Comparison of ENCODE assay signal across 18 mouse cellular contexts in the genomic region with DNA sequence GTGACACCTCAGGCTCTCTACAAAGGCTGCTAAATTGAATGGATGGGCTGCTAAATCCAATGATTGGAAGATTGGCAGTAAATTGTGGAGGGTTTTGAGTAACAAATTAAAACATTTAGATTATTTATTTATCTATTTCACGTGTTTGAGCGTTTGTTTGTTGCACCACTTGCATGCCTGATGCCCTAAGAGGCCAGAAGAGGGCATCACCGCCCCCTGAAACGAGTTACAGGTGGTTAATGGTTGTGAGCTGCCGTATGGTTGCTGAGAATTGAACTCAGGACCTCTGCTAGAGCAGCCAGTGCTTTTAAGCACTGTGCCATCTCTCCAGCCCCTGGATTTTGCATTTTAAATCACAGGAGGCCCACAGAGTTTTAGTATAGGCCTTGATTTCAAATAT. TPM values are rescaled to one million over a fixed set of nuclear protein-coding genes. Genes with fewer than 3 reads are reported as not detected.
DNase-seq lines count a peak whose midpoint lies in the region; ATAC-seq and TF ChIP-seq lines count a peak whose summit lies in the region.
"Had no signal": no experiment of that assay in that cellular context is flagged by ENCODE, and none has a peak within 500 bp of the region (broad histone marks: within the 10 kb centered on the region; RNA-seq: fewer than 3 reads in every experiment).

No protein-coding gene starts in this region.

- H3K4me2 ChIP-seq in lung, embryonic 14.5 days = no peak overlapping the region
- H3K4me2 ChIP-seq in stomach, postnatal 0 days (replicated peaks; ENCODE audit: low read depth) = no peak overlapping the region
- H3K4me2 ChIP-seq: embryonic facial prominence, embryonic 12.5 days; heart, embryonic 13.5 days; liver, embryonic 15.5 days; midbrain, embryonic 13.5 days had no signal

- intact Hi-C loops in heart, adult 2 months (cut with DNase I) = no loop called here

- peaks cover 1% of the 10 kb centered on the region for H3K4me1 ChIP-seq in heart, adult 2 months (ENCODE audit: control insufficient read depth, insufficient read depth, low read length)
- H3K4me1 ChIP-seq in lung, embryonic 14.5 days (ENCODE audit: insufficient read depth) = no peaks in the 10 kb centered on the region
- no peaks in the 10 kb centered on the region for H3K4me1 ChIP-seq in ES-E14 (ENCODE audit: control insufficient read depth in 2 of 2, insufficient read depth in 2 of 2, low read length in 2 of 2, poor library complexity in 1 of 2)
- H3K4me1 ChIP-seq in stomach, postnatal 0 days (replicated peaks; ENCODE audit: control insufficient read depth, insufficient read depth) = no peaks in the 10 kb centered on the region
- H3K4me1 ChIP-seq: embryonic facial prominence, embryonic 12.5 days; heart, embryonic 13.5 days; liver, embryonic 15.5 days had no signal

- ATAC-seq in lung, embryonic 14.5 days (ENCODE audit: insufficient read depth) = no peak
- no peak for ATAC-seq in stomach, postnatal 0 days (ENCODE audit: low FRiP score, low TSS enrichment)
- ATAC-seq: CD4-positive, CD25-positive, alpha-beta regulatory T cell, adult 4 months; midbrain, embryonic 13.5 days; Patski had no signal

- no peak overlapping the region for H3K27ac ChIP-seq in heart, adult 2 months
- H3K27ac ChIP-seq in lung, embryonic 14.5 days (ENCODE audit: low read depth) = no peak overlapping the region
- no peak overlapping the region for H3K27ac ChIP-seq in ES-E14 (ENCODE audit: insufficient read depth, low read depth, low read length, poor library complexity, severe bottlenecking)
- no peak overlapping the region for H3K27ac ChIP-seq in stomach, postnatal 0 days (replicated peaks)
- H3K27ac ChIP-seq: embryonic facial prominence, embryonic 12.5 days; heart, embryonic 13.5 days; liver, embryonic 15.5 days; macrophage; midbrain, embryonic 13.5 days had no signal

- TF ChIP-seq POLR2A in heart, adult 2 months (IDR thresholded peaks at IDR 0.05; ENCODE audit: insufficient read depth, low read depth, low read length) = no peak

- no peak for TF ChIP-seq EP300 in heart, adult 2 months (IDR thresholded peaks at IDR 0.05; ENCODE audit: insufficient read depth, low read depth, low read length)
- TF ChIP-seq EP300 in stomach, postnatal 0 days (optimal IDR thresholded peaks at IDR 0.05) = no peak

- in situ Hi-C loops in ES-E14 (cut with MboI; ENCODE audit: low sequenced_read_pairs in 2 of 2, unreplicated experiment in 2 of 2) = no loop called here

- TF ChIP-seq CTCF in heart, adult 2 months (IDR thresholded peaks at IDR 0.05) = peak; percentile 36
- peak; percentile 22; the same call in 1 of the 2 replicates for TF ChIP-seq CTCF in lung, embryonic 14.5 days (IDR thresholded peaks at IDR 0.05; ENCODE audit: low read depth)
- peak; percentile 24; the same call in 1 of the 2 replicates for TF ChIP-seq CTCF in stomach, postnatal 0 days (IDR thresholded peaks at IDR 0.05; ENCODE audit: low read depth)

- H3K9me3 ChIP-seq in lung, embryonic 14.5 days (ENCODE audit: low read depth, low read length) = no peaks in the 10 kb centered on the region
- no peaks in the 10 kb centered on the region for H3K9me3 ChIP-seq in ES-E14 (ENCODE audit: control insufficient read depth, insufficient read depth, low read depth, low read length)
- no peaks in the 10 kb centered on the region for H3K9me3 ChIP-seq in stomach, postnatal 0 days (ENCODE audit: control insufficient read depth, low read length)
- H3K9me3 ChIP-seq: embryonic facial prominence, embryonic 12.5 days; heart, embryonic 13.5 days; liver, embryonic 15.5 days; midbrain, embryonic 13.5 days had no signal

- H3K4me3 ChIP-seq in heart, adult 2 months = no peak overlapping the region
- no peak overlapping the region for H3K4me3 ChIP-seq in lung, embryonic 14.5 days (ENCODE audit: low read depth, low read length)
- H3K4me3 ChIP-seq in ES-E14 (ENCODE audit: insufficient read depth in 1 of 2, low read depth in 1 of 2, low read length in 2 of 2, poor library complexity in 1 of 2, severe bottlenecking in 1 of 2) = no peak overlapping the region
- H3K4me3 ChIP-seq in stomach, postnatal 0 days (ENCODE audit: low read depth, low read length) = no peak overlapping the region
- H3K4me3 ChIP-seq: embryonic facial prominence, embryonic 12.5 days; heart, embryonic 13.5 days; liver, embryonic 15.5 days; midbrain, embryonic 13.5 days had no signal

- no peak for DNase-seq in heart, adult 2 months
- no peak for DNase-seq in heart, postnatal 4 days
- DNase-seq in lung, embryonic 14.5 days = no peak
- DNase-seq in lung, adult 18-20 months = no peak
- no peak for DNase-seq in ES-E14 (ENCODE audit: low read depth, low spot score)
- DNase-seq in stomach, postnatal 0 days (ENCODE audit: low spot score) = no peak
- no peak for DNase-seq in thymus, postnatal 14 days
- DNase-seq: gastrocnemius, postnatal 25 days; kidney, postnatal 25 days; right cerebral cortex, postnatal 14 days had no signal

- 71% methylated on average over 5 of the region's 5 CpGs for WGBS in heart, adult 2 months
- 46% methylated on average over 5 of the region's 5 CpGs for WGBS in lung, embryonic 14.5 days
- WGBS in stomach, postnatal 0 days = 53% methylated on average over 5 of the region's 5 CpGs

- H3K27me3 ChIP-seq in heart, adult 2 months (ENCODE audit: control insufficient read depth, insufficient read depth, low read length) = no peaks in the 10 kb centered on the region
- H3K27me3 ChIP-seq in lung, embryonic 14.5 days (ENCODE audit: insufficient read depth, low read length) = peaks cover 30% of the 10 kb centered on the region
- H3K27me3 ChIP-seq in stomach, postnatal 0 days (ENCODE audit: control insufficient read depth, insufficient read depth, low read length) = no peaks in the 10 kb centered on the region
- H3K27me3 ChIP-seq: Patski had no signal

- no peaks in the 10 kb centered on the region for H3K36me3 ChIP-seq in heart, adult 2 months (ENCODE audit: control insufficient read depth, insufficient read depth, low read length)
- H3K36me3 ChIP-seq in lung, embryonic 14.5 days (ENCODE audit: insufficient read depth) = no peaks in the 10 kb centered on the region
- H3K36me3 ChIP-seq in ES-E14 (ENCODE audit: control insufficient read depth, insufficient read depth, low read length, poor library complexity, severe bottlenecking) = no peaks in the 10 kb centered on the region
- no peaks in the 10 kb centered on the region for H3K36me3 ChIP-seq in stomach, postnatal 0 days (ENCODE audit: control insufficient read depth, insufficient read depth, low read length)
- H3K36me3 ChIP-seq: embryonic facial prominence, embryonic 12.5 days; heart, embryonic 13.5 days; liver, embryonic 15.5 days; midbrain, embryonic 13.5 days had no signal

- H3K9ac ChIP-seq in heart, adult 2 months (ENCODE audit: low read depth, low read length) = no peak overlapping the region
- no peak overlapping the region for H3K9ac ChIP-seq in lung, embryonic 14.5 days
- no peak overlapping the region for H3K9ac ChIP-seq in ES-E14 (ENCODE audit: insufficient read depth, low read depth, low read length, poor library complexity, severe bottlenecking)
- H3K9ac ChIP-seq in stomach, postnatal 0 days (ENCODE audit: low read length) = no peak overlapping the region
- H3K9ac ChIP-seq: embryonic facial prominence, embryonic 12.5 days; heart, embryonic 13.5 days; liver, embryonic 15.5 days; midbrain, embryonic 13.5 days had no signal

- H3K79me2 ChIP-seq in heart, adult 2 months (replicated peaks; ENCODE audit: control insufficient read depth, insufficient read depth, low read length) = no peaks in the 10 kb centered on the region

TF ChIP-seq in ES-E14, 5 proteins besides CTCF, POLR2A, EP300 and RAD21:
- TF ChIP-seq ZNF384 (IDR thresholded peaks at IDR 0.05; ENCODE audit: low read depth, low read length) (no peak), ZC3H11A (IDR thresholded peaks at IDR 0.05; ENCODE audit: borderline replicate concordance, low read depth, low read length) (0 out of 2 replicates have a peak, but pooled peaks have one; percentile 50)

RNA-seq across cellular contexts. Expression of a gene that starts 6.2 kb away (rescaled TPM):
- under 1 TPM in 1 of 2 experiments, not detected in 1; 0.08 TPM for total RNA-seq in heart, adult 2 months (2021)
- 0.04 TPM in 1 of 2 replicates, not detected in the other for polyA plus RNA-seq in heart, adult 2 months (2012; rRNA removed)
- under 1 TPM in 1 of 2 experiments, not detected in 1; 0.10 TPM for total RNA-seq in heart, postnatal 4 days (2021)
- polyA plus RNA-seq in lung, embryonic 14.5 days (2014; fragmentation: Nextera tagmentation; extraction: Ambion mirVana) = 1.8 and 2.0 TPM in 2 replicates
- 1.5 and 1.9 TPM in 2 replicates for total RNA-seq in ES-E14 (2012; rRNA removed)
- polyA plus RNA-seq in stomach, postnatal 0 days (2015; fragmentation: Nextera tagmentation; extraction: Ambion mirVana) = 1.7 and 2.1 TPM in 2 replicates
- total RNA-seq: gastrocnemius, postnatal 25 days; hematopoietic stem cell, adult 5-6 weeks had no signal
- polyA plus RNA-seq: CD4-positive, CD25-positive, alpha-beta regulatory T cell, adult 4 months; heart, embryonic 13.5 days; macrophage; midbrain, embryonic 13.5 days had no signal

RNA-seq across cellular contexts. Expression of a gene that starts 42.2 kb away (rescaled TPM):
- 10 to 100 TPM; 25.7 to 34.0 TPM for total RNA-seq in heart, adult 2 months (2021)
- polyA plus RNA-seq in heart, adult 2 months (2012; rRNA removed) = 15.6 and 25.8 TPM in 2 replicates
- 100 to 1,000 TPM; 120 to 130 TPM for total RNA-seq in heart, postnatal 4 days (2021)
- polyA plus RNA-seq in lung, embryonic 14.5 days (2014; fragmentation: Nextera tagmentation; extraction: Ambion mirVana) = 184 and 186 TPM in 2 replicates
- 92.2 and 124 TPM in 2 replicates for total RNA-seq in ES-E14 (2012; rRNA removed)
- polyA plus RNA-seq in stomach, postnatal 0 days (2015; fragmentation: Nextera tagmentation; extraction: Ambion mirVana) = 37.9 and 42.5 TPM in 2 replicates
